Mouse (Mus musculus): ENCODE measurements around the gene Olfr1446.

Olfr1446 gene

DNA sequence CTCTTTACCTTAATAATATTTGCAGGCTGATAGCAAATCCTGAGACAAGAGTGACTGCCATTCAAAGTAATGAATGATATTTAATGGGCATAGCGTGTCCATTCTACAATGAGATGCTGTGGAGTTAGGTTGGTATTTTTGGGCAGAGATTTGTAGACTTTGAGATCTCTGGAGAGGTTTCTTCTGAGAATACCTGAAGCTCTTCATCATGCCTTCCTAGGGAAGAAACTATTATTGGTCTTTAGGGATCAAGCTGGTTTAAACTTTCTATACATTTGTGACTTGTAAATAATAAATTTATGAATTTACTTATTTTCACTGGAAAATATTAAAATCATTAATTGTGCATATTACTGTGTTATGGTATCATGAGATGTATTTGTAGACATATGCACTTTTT lies at the start of gene Olfr1446:
Gene Olfr1446, minus strand, starts transcription at position 101 of the 400 bp plus-strand sequence.
- no peak for DNase-seq (ENCODE audit: low spot score)

DNA sequence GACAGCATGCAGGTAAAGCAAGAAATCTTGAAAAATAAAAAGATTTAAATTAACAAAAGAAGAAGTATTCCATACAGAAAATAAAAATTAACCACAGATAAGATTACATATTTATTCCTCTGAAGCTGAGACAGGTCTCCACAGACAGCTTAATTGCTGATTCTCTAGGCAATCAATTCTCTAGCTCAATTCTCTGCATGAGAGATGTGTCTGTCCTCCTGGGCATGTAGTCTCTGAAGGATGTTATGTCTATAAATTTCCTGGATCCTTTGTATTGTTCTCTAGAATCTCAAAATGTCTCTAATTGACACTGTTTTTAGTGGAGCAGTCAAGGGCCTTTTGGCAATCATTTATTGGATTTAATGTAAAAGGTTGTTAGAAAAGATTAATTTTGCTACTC lies 37.2 kb upstream of the Olfr1446 start, which contains the start of gene Olfr1449:
Gene Olfr1449, plus strand, starts transcription at position 301 of the 400 bp plus-strand sequence.
- no peak for DNase-seq (ENCODE audit: low spot score)

DNA sequence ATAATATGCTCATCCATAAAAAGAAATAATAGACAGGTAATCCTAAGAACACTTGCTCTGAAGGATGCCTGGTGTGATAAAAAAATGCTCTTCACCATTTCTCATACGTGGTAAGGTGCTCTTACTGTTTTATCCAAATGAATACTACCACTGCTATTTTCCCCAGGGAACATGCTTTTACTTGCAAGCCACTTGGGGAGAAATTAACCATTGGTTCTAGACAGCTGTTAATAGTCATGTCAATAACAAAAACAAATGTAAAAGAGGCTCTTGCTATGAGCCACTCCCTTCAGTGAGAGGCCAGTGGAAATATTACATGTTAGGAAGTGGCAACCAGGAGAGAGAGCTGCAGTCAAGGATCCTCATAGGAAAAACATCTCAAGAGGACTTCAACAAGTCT lies 31.0 kb upstream of the Olfr1446 start, which contains the start of gene Olfr1448:
Gene Olfr1448, minus strand, starts transcription at position 101 of the 400 bp plus-strand sequence.
- DNase-seq (ENCODE audit: low spot score): no peak

DNA sequence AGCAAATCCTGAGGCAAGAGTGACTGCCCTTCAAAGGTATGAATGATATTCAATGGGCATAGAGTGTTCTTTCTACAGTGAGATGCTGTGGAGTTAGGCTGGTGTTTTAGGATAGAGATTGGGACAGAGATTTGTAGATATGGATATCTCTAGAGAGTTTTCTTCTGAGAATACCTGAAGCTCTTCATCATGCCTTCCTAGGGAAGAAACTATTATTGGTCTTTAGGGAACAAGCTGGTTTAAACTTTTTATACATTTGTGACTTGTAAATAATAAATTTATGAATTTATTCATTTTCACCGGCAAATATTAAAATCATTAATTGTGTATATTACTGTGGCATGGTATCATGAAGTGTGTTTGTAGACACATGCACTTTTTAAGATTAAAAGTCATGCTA lies 10.3 kb upstream of the Olfr1446 start, which contains the start of gene Olfr1447:
Gene Olfr1447, minus strand, starts transcription at position 101 of the 400 bp plus-strand sequence.
- no peak for DNase-seq (ENCODE audit: low spot score)

DNA sequence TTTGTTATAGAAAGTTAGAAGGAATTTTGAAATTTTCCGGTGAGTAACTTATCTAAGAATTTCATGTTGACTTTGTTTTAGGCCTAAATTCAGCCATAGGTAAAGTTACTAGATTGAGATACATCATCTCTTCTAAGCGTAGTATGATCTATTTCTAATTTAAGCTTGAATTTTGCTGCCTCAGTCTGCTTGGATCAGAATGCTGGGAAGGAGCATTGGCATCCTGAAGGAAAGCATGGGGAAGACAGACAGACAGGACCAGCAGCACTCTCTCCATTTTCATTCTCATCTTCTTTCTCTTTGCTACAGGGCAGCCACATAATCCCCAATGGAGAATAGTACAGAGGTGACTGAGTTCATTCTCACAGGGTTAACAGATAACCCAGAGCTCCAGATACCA lies 9.8 kb downstream of the Olfr1446 start, which contains the start of gene Olfr1445:
Gene Olfr1445, plus strand, starts transcription at position 301 of the 400 bp plus-strand sequence.
- DNase-seq (ENCODE audit: low spot score): no peak

DNA sequence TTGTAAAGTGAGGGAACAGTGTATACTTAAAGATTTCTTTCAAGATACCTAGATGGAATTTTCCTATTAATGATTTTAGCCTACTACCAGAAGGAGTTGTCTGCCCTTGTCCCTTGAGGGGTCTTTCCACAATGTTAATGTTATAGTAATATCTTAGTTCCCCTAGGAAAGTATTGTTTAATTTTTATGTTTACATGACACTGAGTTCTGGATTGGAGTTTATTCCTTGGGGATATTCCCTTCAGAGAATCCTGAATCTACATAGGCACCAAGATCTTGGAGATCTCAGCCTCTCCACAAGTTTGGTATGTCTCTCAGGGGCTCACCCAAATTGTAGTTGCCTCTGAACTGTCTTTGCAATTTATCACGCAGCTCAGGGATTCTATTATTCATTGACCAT lies 36.3 kb downstream of the Olfr1446 start, which contains the start of gene Olfr1444:
Gene Olfr1444, plus strand, starts transcription at position 301 of the 400 bp plus-strand sequence.
- DNase-seq (ENCODE audit: low spot score): no peak

DNA sequence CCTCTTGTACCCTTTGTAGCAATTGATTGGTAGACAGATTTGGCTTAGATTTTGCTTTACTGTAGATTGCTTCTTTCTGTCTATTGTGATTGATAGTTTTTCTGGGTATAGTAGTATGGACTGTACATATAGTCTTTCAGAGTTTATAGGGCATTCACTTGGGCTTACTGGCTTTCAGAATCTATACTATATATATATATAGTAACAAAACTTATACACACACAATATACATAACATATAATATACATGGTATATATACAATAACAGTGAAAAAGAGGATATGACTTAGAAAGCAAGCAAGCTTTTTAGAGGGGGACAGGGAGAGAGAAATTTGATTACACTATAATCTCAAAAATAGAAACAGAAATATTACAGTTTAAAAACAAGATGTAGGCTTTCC lies 46.9 kb downstream of the Olfr1446 start, which contains the start of gene Gm5244:
Gene Gm5244, plus strand, starts transcription at position 301 of the 400 bp plus-strand sequence.
- DNase-seq (ENCODE audit: low spot score): no peak

DNA sequence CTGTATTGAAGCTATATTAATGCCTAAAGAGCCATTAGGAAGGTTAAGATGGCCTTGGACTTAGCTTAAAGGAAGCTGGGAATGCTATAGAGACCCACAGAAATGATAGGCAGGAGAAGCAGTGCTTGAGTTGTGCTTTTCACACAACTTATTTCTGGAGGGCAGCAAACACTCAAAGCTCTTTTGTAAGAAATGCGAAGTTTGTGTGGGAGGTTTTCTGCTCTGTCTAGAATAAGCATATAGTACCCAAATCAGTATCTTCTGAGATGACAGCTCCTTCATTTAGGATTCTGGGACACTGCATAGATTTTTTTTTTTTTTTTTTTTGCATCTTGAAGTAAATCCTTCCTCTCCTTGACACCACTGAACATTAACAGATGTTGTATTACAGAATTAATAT lies 54.8 kb downstream of the Olfr1446 start:
- no peak for DNase-seq (ENCODE audit: low spot score)
